Mouse (Mus musculus) CD4-positive, CD25-positive, alpha-beta regulatory T cell, adult 4 months (primary cell): ENCODE data around the gene Senp6. TPM values are rescaled to one million over a fixed set of nuclear protein-coding genes. Genes with fewer than 3 reads are reported as not detected.

Experiments
- ATAC-seq: one replicate; pipeline ENCODE4 v1.8.0; 2017
- polyA plus RNA-seq, 2 experiments: library from polyadenylated mRNA; unstranded; fragments of 100-300 nt; shearing (Covaris generic); gene quantifications; one replicate each; pipeline ENCODE4 v1.2.1; 2017

Gene Senp6
- polyA plus RNA-seq, 2 experiments from 2014 or later, result 57.7 to 74.1 TPM

DNA sequence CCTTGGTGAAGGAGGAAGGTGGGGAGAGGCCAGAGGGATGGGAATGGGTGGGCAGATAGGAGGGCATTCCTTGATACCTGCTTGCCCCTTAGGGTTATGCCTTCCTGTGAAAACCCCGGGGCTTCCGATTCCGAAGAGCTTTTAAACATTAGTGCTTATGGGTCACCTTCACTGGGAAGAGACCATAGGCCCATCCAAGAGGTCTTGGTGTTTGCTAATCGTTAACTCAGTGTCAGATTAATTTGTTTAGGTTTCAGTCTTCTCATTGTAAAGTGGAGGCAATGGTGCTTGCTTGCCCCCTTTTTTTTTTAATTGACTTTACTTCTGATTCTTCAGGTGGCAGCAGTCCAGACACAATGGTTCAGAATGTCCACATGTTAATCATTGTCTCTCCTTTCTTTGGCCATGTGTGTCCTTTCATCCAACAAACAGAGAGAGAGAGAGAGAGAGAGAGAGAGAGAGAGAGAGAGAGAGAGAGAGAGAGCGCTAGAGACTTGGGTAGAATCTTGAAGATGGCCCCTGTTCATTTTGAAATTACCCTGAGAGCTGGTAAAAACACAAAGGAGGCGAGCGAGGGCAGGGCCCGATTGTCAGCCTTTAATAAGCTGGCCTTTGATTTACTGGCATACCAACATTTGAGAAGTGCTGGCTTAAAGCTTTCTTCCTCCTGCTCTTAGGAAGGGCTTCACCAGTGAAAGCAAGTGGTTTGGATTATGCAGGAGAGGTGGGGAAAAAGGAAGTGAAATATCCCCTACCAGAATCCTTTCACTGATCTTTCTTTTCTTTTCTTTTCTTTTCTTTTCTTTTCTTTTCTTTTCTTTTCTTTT, 105.9 kb downstream of the Senp6 start:
- no peak for ATAC-seq

DNA sequence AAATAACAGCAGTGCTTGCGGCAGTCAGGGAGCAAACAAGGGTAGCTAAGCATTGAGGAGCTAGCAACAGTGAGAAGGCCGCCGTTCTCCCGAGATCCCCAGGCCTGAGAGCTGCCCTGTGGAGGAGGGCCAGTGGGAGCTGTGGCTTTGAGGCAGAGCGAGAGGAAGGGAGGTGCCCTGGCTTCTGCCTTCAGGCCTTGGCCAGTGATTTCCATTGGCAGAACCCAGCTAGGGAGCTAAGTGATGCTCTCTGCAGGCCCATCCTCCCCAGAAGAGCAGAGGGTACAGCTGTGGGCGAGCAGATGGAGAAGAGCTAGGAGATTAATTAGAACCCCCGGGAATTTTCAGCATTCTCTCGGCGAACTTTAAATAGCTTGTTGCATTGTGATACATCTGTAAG, 106.9 kb downstream of the Senp6 start:
- no peak for ATAC-seq

DNA sequence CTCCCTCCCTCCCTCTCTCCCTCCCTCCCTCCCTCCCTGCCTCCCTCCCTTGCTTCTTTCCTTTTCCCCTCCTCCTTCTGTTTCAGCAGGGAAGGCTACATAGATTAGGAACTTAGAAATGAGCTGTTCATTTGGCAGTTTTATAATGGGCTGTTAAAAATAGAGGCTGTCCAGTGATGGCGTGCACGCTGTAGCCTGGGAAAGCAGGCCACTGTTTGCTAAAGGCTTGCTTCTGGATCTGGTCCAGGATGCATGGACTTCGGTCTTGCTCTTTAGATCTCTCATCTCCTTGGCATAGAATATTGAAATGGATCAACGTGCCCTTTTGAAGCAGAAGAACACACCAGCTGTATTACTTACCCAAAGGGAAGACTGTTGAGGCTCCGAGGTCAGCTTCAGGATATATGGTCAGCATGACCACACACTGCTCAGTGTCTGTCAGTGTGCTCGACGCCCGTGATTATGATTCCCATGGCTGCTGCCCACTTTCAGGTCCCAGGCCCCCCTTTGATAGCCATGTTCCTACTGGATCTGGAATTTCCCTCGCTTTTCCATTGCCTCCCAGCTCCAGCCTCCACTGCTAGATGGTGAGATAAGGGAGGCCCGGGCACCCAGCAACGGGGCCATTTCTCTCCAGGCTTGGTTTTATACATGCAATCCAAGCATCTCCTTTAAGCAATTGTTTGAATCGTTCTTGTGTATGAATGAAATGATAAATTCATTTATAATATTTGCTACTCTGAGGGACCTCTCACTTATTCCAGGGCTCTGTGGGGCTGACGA, 110.2 kb downstream of the Senp6 start:
- no peak for ATAC-seq

DNA sequence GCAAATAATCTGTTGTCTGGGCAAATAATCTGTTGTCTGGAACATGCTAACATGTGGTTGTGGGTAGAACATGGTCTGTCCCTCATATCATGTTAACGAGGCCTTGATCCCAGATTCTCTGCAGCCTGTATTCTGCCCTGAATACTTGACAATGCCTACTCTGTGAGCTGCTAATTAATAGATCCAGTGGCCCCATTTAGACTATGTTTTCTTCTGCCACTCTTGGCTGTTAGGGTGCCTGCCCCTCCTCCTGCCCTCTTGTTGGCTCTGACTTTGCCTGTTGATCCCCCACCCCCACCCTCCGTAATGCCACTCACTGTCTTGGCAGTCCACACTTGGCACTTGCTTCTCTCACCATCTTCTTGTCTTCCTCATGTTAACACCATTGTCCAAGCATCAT, 112.0 kb downstream of the Senp6 start:
- ATAC-seq, result no peak

DNA sequence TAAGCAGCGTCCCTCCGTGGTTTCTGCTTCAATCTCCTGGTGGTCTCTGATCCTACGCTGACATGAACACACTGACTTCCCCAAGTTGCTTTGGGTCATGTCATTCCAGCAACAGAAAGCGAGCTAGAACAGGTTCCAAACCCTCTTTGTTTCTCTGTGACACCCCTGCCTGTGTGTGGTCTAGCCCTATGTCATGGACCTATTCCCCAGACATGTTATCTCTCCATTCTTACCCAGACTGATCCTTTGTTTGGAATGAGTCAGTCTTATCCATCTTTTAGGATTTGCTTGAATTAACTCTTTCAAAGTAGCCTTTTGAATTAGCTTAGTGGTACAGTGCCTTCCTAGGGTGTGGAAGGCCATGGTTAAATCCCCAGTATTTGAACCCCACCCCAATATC, 113.0 kb downstream of the Senp6 start:
- ATAC-seq, result no peak

DNA sequence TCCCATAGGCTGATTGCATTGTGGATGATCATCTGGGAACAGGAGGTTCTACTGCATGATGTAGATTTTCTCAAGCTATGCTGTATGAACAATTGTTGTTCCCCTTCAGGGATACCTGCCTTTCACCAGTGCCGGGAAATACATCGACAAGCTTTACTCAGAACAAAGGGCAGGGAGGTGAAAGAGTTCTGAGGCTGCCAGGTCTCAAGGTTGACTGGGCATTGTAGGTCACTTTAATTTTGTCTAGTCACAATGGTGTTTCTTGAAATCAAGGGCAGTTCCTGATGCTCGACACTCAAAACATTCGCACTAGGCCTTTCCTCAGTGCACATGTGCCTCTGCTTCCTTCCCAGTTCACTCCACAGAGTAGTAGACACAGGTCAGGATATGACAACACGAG, 114.1 kb downstream of the Senp6 start:
- no peak for ATAC-seq

DNA sequence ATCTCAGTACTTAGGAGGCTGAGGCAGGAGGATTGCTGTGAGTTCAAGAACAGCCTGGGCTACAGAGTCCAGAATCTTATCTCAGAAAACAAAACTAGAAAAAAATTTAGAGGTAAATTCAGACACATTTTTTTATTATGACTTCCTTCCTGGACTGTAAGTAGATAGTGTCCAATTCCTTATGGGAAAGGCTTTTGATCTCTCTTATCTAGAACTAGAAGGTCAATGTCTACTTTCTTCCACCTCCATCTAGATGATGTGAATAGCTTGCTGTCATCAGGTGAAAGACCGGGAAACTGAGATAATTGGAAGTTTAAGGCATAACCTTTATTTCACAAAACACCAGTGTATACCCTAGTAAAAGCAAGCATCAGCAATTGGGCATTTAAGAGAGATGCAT, 115.0 kb downstream of the Senp6 start:
- no peak for ATAC-seq

DNA sequence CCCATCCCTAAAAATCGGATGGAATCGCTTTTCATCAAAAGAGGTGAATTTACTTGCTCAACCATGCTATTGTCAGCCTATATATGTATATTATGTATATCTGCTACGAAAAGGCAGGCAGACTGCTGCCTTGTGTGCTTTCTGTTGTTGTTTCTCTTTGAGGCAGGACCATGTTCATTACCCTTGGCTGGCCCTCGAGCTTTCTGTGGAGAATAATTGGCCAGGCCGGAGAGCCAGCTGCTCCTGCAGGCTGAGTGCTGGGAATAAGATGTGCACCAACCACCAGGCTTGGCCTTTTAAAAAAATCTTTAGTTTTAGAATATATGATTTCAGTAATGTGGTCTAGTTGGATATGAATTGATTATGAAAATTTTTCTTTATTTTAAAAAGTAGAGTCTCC, 117.4 kb downstream of the Senp6 start:
- ATAC-seq, result no peak

DNA sequence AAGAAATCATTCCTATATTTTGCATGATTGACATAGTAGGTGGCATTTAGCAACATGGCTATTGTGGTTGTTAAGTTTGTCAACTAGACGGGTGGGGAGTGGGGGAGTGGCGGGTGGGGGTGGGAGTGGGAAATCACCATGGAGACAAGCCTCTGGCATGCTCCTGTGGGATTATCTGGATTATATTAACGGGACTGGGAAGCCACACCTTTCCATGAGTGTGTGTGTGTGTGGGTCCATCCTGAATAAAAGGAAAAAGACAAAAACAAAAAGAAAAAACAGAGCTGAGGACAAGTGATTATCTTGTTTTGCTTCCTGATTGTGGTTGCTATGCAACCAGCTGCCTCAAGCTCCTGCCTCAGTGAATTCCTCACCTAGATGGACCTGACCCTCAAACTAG, 119.0 kb downstream of the Senp6 start:
- ATAC-seq, result no peak

DNA sequence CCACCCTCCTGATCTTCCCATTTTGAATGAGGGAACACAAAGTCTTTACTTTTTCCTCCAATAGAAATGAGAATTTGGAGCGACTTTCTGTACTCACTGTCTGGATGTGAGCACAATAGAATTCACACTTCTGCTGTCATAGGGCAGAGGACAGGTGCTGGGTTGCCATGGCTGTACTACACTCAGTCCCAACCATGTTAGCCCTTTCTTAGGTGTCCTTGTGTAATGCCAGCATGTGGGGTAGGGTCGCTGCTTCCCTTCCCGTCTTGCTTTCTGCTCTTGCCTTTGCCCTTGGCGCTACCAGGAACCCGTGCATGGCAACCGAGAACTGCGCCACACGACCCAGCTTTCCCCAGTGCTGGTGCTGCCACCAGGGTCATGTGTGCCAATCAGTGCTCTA, 120.0 kb downstream of the Senp6 start:
- no peak for ATAC-seq

DNA sequence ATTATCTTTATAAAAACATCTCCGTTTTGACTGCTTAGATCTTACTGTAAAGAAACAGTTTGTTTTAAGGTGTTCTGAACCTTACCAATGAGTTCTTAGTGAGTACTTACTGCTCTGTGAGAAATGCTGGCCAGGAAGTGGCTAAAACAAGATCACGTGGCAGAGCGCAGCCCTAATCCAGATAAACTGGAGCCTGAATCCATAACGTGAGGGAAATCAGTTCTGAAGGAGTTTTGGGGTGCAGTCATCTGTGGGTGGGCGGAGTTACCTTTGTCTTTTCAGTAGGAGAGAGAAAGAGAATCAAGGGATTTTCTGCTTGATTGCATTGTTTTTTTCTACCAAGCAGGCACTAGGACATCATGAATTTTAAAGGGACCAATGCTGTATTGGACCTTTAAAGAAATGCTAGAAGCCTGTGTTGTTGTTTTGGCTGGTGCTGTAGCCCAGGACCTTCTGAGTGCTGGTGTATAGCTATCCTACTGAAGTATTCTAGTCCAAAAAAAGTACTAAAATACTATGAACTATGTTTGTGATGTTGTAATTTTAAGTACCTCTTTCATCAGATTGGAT, 121.7 kb downstream of the Senp6 start:
- no peak for ATAC-seq

DNA sequence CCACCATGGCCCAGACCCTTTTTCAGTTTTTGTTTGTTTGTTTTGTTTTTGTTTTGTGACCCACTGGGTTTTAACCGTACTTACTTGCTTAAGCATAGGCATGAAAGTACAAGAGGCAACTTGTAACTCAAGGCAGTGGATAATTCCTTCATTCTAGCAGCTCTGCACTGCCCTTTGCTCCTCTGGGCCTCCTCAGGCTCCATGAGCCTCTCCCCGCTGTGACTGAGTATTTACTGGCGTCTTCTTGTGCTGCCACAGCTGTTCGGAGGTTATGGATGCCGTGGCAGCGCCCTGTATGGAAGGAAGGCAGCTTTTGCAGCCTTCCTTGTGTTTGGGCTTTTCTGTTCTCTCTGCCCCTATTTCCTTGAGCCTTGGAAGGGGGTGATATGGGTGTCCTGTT, 124.5 kb downstream of the Senp6 start:
- ATAC-seq, result no peak

DNA sequence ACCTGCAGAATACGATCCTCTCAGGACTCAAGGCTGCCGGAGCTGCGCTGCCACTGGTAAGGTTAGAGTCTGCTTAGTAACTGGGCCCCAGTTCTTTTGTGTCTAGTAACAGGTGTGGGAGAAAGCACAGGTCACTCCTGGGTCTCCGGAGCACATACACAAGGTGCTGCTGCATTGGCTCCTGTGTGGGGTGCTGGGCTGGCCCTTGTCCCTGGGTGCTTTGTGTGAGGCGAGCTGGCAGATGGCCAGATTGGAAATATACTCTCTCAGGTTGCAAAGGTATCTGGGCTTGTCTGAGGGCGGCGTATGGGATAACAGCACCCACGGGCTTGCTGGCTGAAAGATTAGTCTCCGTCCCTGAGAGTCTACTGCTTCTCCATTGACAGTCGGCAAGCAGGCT, 125.6 kb downstream of the Senp6 start:
- ATAC-seq, result no peak

DNA sequence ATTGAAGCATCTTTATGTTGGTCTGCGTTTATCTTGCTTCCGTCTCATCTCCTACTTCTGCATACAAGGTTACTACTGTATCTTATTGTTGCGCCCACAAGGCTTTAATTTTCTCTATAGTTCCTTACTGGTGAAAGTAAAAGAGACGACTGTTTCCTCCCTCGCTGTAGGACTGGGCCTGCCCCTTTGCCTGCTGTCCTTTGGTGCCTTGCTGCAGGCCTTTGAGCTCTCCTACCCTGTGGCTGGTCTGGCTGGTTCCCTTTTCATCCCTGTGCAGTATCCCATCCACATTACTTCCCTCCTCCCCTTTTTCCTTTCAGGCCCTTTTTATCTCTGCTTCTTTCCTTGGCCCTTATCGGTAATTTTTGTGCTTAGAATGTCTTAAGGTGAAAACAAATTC, 127.7 kb downstream of the Senp6 start:
- ATAC-seq, result no peak

Other genes with a start within 250 kb of the Senp6 start
- 1 to 10 TPM in 1 of 2 experiments, under 1 TPM in 1; 0.29 to 1.6 TPM for gene Filip1, start 54.1 kb upstream of the Senp6 start, polyA plus RNA-seq
- gene Myo6, start 98.1 kb downstream of the Senp6 start, polyA plus RNA-seq, result 10 to 100 TPM; 16.3 to 24.3 TPM